Mouse (Mus musculus) ES-Bruce4 (cell line): ENCODE measurements around the gene Gm2001. TPM values are rescaled to one million over a fixed set of nuclear protein-coding genes. Genes with fewer than 3 reads are reported as not detected.
"Not testable (repeated sequence)": the region's sequence is repeated elsewhere in the genome, so short reads cannot be mapped to it uniquely, and the experiment has no call there.

Experiments used
- H3K27ac ChIP-seq: 2 replicates; pipeline ENCODE4 v1.5.1; 2012; ENCODE audit warnings: low read length, inconsistent platforms; ENCODE audit not compliant: insufficient read depth
- H3K27me3 ChIP-seq: 2 replicates; pipeline ENCODE4 v1.6.1; 2012; ENCODE audit warnings: mild to moderate bottlenecking, low read length, inconsistent platforms; ENCODE audit not compliant: control insufficient read depth, poor library complexity, insufficient read depth, severe bottlenecking
- H3K36me3 ChIP-seq: 2 replicates; pipeline ENCODE4 v1.6.1; 2012; ENCODE audit warnings: inconsistent platforms, mild to moderate bottlenecking, low read length, moderate library complexity; ENCODE audit not compliant: control insufficient read depth, poor library complexity, insufficient read depth, severe bottlenecking
- H3K4me1 ChIP-seq: one replicate; pipeline ENCODE4 v1.8.1; 2011; ENCODE audit warnings: low read length; ENCODE audit not compliant: control insufficient read depth, insufficient read depth
- H3K4me3 ChIP-seq: 2 replicates; pipeline ENCODE4 v1.5.1; 2011; ENCODE audit warnings: low read depth, mild to moderate bottlenecking, low read length
- H3K9ac ChIP-seq: 2 replicates; pipeline ENCODE4 v1.6.1; 2012; ENCODE audit warnings: low read depth, mild to moderate bottlenecking, inconsistent platforms; ENCODE audit not compliant: poor library complexity, severe bottlenecking
- H3K9me3 ChIP-seq: replicated peaks from 2 replicates; pipeline ENCODE4 v1.6.1; 2012; ENCODE audit warnings: mild to moderate bottlenecking, low read length, inconsistent platforms; ENCODE audit not compliant: control insufficient read depth, poor library complexity, insufficient read depth, severe bottlenecking
- polyA plus RNA-seq: library from polyadenylated mRNA; stranded (reverse); fragments of >200 nt; gene quantifications from 2 replicates; pipeline ENCODE4 v1.2.4, GENCODE M21; 2011; ENCODE audit warnings: low read depth; ENCODE audit not compliant: missing spikeins, insufficient read depth, insufficient read length

Gm2001 gene
- polyA plus RNA-seq, 1 experiment = not detected

DNA sequence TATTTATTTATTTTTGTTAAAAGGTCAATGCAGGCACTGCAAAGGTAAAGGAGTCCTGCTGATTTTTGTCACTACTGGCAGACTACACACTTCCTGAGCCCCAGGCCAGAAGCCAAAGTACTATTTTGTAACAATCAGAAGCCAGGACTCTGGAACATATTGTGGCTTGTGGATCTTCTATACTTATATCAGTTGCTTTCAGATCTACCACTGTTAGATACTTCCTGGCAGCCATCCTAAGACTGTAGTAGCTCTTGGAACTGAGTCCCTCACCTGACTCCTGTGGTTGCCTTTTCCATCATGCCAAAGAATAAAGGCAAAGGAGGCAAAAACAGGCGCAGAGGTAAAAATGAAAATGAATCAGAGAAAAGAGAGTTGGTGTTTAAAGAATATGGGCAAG is 46.9 kb downstream of the Gm2001 start, which contains the start of gene Gm21936:
TSS of gene Gm21936 (plus strand) at position 301 of the 400 bp plus-strand sequence.
- H3K27ac ChIP-seq, H3K4me3 ChIP-seq, H3K27me3 ChIP-seq, H3K36me3 ChIP-seq, H3K4me1 ChIP-seq, H3K9ac ChIP-seq, H3K9me3 ChIP-seq: not testable (repeated sequence)

Other genes starting within 250 kb of the Gm2001 start
- gene Oog1, start 239.7 kb downstream of the Gm2001 start, polyA plus RNA-seq = not detected in 2 replicates
- not detected in 2 replicates for gene Gm4027, start 223.5 kb downstream of the Gm2001 start, polyA plus RNA-seq
- gene Gm16381, start 197.7 kb downstream of the Gm2001 start, polyA plus RNA-seq = not detected in 2 replicates
- 0.38 TPM in 1 of 2 replicates, not detected in the other for gene Gm21319, start 66.6 kb downstream of the Gm2001 start, polyA plus RNA-seq
- gene Gm21936, start 46.8 kb downstream of the Gm2001 start, polyA plus RNA-seq = not detected in 2 replicates
- gene BB287469, start 25.8 kb downstream of the Gm2001 start, polyA plus RNA-seq = not detected in 2 replicates
- gene Gm2016, start 31.7 kb upstream of the Gm2001 start, polyA plus RNA-seq = not detected in 2 replicates
- gene Gm2022, start 53.0 kb upstream of the Gm2001 start, polyA plus RNA-seq = not detected in 2 replicates
- gene Gm2035, start 77.5 kb upstream of the Gm2001 start, polyA plus RNA-seq = not detected in 2 replicates
- gene Gm2042, start 111.7 kb upstream of the Gm2001 start, polyA plus RNA-seq = not detected in 2 replicates
- gene Gm2075, start 169.5 kb upstream of the Gm2001 start, polyA plus RNA-seq = not detected in 2 replicates
- gene Gm6803, start 176.4 kb upstream of the Gm2001 start, polyA plus RNA-seq = not detected in 2 replicates
- not detected in 2 replicates for gene Gm2056, start 184.7 kb upstream of the Gm2001 start, polyA plus RNA-seq
- gene Gm16368, start 241.4 kb upstream of the Gm2001 start, polyA plus RNA-seq = not detected in 2 replicates